Mouse (Mus musculus) gastrocnemius, adult 8-10 months (tissue): ENCODE data around the gene Iqck. TPM values are rescaled to one million over a fixed set of nuclear protein-coding genes. Genes with fewer than 3 reads are reported as not detected.
A peak's percentile ranks its signal among the peaks of the same experiment; 100 is the strongest.

Experiments
- DNase-seq, 2 experiments: peaks; one replicate each; pipeline ENCODE4 v3.0.0; 2022; ENCODE audit warnings: low spot score in 2 of 2
- total RNA-seq, 4 experiments: library from RNA; stranded (reverse); gene quantifications; 2 replicates each; pipeline ENCODE4 v1.2.4; 2022

The Iqck gene
- total RNA-seq, 4 experiments from 2014 or later, result 0.12 to 0.32 TPM; not detected in 2

DNA sequence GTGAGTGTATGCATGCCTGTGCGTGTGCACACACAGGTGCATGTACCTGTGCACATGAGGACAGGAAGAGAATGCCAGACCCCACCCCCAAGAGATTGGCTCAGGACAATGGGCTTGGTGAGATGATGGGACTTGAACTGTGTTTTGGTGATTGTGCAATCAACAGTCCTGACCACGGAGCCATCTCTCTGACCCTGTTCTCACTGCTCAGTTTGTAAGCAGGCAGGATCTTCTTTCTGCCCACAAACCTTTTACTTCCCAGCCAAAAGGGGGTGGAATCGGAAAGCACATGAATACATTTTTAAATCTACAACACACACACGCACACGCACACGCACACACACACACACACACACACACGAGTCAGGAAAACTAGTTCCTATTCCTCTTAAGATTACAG lies 56.0 kb downstream of the Iqck start:
- no peak for DNase-seq

DNA sequence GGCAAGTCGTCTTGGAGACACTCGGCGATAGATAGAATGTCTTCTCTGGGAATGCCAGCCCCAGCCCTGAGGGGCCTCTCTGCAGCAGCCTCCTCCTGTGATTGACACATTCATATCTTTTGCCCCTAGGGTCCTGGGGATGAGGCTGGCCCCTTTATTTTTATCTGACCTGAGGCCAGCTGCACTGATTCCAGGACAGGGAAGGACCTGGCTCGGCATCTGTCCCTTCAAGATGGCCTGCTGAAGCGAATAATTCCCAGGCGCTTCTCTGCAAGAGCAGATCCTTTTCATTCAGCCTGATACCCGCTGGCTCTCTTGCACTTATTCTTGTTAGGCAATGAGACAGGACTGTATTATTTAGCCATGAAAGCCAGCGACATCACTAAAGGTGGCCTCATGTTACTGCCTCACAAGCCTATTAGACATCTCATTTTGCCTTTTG lies 56.5 kb downstream of the Iqck start:
- no peak for DNase-seq

- no peak for DNase-seq
Measured at GRCm38 (mm10) chr7:118914561-118915165, 59.1 kb downstream of the Iqck start.

DNA sequence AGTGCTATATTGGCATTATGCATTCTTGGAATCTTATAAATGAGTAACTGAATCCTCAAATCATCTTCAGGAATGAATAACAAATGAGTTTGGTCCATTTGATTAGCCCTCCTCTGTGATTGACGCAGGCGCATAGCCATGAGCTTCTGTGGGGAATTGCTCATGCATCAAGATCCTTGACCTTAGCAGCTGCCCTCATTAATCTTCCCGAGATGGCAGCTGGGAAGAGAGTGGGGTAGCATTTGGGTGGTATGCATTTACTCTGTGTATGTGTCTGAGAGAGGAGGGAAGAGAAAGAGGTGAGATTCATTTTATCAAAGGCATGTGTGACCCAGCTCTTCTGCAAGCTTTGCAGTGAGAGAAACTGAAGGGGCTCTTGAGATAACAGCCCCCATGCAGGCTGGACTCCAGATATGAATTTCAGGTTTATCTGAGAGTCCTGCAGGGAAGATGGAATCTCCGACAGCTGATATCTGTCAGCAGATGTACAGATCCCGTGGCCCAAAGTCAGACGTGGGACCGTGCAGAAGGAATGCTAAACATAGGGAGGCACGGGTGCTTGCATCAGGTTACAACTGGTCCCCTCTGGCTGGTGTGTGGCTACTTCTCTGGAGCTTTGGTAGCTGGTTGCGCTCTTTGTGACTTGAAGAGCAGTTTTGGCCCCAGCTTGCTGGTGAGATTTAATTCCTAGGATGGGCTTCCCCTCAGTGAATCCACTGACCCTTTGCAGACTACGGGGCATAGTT lies 63.9 kb downstream of the Iqck start:
- no peak for DNase-seq

GRCm38 (mm10) chr7:118922441-118923202 lies 67.1 kb downstream of the Iqck start:
- no peak for DNase-seq

DNA sequence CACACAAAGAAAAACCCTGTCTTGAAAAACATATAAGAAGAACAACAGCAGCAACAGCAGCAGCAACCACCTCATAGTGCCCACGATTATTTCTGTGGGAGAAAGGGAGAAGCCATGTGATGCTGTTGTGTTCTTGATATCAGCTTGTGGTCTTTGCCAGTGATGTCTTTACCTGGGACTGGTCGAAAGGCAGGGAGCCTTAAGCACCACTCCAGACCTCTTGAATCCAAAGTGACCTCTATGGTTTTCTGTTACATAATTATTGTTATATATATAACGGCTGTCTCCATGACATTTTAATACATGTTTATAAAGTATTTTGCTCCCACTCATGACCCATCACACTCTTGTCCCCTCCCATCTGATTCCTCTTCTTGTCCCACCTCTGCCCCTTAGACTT lies 70.0 kb downstream of the Iqck start:
- no peak for DNase-seq

- peak in 1 of 2 experiments; percentile 37 for DNase-seq
Measured at GRCm38 (mm10) chr7:118926516-118927260, 71.1 kb downstream of the Iqck start.

DNA sequence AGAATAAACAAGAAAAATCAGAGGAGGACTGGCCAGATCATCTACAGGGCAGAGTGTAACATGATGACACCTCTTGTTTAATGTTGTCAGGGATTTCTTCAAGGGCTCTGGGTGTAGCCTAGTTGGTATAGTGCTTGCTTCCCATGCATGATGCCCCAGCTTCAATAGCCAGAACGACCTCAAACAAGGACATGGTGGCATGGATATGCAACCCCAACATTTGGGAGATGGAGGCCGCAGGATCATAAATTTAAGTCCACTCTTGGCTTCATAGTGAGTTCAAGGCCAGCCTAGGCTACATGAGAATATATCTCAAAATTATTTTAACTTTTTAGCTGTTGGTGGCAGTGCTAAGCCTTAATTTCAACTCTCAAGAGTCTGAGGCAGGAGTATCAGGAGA lies 71.7 kb downstream of the Iqck start:
- no peak for DNase-seq

DNA sequence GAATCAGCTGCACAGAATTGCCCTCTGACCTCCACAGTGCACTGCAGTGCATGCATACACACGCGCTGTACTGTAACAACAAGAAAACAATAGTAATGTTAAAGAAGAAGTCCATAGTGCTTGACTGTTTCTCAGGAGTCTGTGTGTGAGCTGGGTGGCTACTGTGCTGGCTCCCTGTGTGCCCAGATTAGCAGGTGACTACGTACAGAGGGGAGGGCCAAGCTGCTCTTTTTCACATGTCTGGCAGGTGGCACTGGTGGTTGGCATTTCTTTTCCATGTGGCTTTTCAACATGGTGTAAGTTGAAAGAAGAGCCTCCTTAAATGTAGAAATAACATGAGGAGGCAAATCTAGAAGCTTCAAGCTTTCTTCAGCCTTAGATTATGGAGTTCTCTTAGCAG lies 72.8 kb downstream of the Iqck start:
- peak in 1 of 2 experiments; percentile 37 for DNase-seq

DNA sequence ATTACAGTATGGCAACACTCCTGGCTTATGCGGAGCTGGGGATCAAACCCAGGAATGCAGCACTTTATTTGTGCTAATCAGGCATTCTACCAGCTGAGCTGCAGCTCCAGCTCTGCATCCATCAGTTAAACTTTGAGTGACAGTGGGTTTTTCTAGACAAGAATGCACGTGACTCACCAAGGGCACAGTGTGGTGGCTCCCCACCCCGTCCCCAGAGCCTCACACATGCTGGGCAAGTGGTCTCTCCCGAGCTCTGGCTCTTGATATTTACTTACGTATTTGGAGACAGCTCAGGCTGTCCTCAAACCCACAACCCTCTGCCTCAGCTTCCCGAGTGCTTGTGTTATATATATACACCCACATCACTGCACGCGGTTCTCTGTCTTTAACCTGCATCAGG lies 73.4 kb downstream of the Iqck start:
- DNase-seq, result no peak

DNA sequence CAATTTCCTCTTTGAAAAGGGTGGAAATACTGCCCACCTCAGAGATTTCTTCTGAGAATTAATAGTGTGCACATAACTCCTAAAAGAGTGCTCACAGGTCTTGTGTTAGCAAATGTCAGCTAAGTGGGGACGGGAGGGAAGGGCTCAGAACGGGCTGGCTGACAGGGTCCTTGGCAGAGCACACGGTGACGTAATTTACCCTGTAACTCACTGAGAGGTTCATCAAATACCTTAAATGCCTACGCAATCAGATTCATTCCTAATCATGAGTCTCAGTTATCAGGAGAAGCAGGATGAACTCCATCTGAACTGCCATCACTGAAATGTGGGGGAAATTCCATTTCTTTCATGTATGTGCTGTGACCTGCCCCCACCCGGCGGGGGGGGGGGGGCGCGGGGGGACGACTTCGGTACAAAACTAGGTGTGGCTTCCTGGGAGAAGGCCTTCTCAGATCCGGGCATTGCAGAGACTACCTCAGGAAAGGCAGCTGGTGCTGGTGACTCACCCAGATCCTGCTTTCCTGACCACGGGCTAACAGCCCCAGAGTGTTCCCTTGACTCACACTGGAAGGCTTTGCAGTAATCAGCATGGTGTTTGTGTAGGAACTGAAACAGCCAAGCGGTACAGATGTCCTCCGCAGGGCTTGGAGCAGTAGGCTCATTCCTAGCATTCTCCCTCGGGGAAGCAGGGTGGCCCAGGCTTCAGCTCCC lies 74.2 kb downstream of the Iqck start:
- DNase-seq, result peak; percentile 41 to 46

- DNase-seq, result no peak
Measured at GRCm38 (mm10) chr7:118931502-118932395, 76.2 kb downstream of the Iqck start.

- DNase-seq, result peak; percentile 48 to 51
Measured at GRCm38 (mm10) chr7:118935306-118935705, 79.8 kb downstream of the Iqck start.

GRCm38 (mm10) chr7:118936844-118937243 lies 81.3 kb downstream of the Iqck start:
- DNase-seq, result no peak

DNA sequence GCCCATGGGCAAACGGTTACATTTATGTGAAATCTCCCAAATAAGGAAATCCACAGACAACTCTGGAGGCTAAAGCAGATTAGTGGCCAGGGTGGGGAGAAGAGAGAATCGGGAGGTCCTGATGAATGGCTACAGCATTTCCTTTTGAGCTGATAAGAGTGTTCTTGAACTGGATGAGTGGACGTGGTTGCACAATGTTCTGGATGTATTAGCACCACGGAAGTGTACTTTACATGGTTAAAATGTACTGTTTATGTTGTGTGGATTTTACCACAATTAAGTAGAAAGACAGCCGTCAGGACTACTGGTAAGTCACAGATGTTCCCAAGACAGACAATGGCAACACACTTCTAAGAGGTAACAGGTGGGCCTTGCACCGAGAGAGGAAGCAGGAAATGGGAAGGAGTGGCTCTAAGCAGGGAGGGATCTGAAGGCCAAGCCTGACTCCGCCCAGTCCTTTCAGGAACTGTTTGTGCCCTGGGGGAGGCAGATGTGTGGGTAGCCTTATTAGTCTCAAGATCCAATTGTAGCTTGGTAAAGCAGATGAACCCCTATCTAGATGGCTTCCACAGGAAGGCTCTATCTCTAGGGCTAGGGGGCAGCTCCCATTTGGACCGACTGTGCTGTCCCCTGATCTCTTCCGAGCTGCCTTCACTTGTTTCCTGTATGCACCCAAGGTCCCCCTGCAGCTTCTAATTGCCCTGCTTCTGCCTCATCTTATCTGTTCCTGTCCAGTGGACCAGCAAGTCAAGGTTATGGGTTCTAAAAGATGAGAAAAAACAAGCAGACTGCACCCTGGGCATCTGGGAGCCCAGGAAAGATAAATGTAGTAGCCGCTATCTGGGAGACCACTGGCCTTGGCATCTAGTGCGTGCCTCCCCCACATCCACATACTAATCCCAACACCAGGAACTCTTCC lies 82.2 kb downstream of the Iqck start:
- DNase-seq, result no peak

DNA sequence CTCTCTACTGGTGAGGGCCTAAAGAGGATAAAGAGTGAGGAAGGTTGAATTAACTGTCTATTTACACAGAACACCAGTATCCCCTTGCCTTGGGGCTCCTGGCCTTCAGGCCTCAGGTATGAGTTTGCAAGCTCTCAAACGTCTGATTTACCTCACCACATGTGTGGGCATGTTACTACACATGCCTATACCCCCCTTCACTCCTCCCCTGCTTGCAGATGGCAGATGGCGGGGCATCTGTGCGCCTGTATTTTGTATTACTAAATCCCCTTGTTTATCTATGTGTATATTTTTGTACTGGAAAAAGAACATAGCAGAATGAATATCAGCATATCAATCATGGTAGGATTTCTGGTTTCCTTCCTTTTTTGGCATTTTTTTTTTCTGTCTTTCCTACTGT lies 86.7 kb downstream of the Iqck start:
- DNase-seq, result no peak

DNA sequence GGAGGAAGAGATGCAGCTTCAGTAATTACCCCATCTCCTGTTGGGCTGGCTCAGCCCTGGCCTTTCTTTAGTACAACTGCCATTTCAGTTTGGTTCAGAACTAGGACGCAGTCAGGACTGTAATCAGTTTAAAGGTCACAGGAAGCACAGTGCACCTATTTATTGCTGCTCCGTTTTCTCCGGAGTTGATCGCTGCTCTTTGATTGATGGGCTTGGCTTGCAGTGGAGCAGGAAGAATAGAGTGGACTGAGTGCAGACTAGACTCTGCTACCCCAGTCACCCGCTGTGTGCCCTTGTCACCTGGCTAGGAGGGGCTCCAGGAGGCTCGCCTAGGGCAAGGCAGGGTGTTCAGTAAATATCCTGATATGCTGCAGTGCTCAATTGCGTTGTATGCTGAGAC lies 87.6 kb downstream of the Iqck start:
- DNase-seq, result no peak

GRCm38 (mm10) chr7:118944884-118945283 lies 89.3 kb downstream of the Iqck start:
- DNase-seq, result no peak

- no peak for DNase-seq
Measured at GRCm38 (mm10) chr7:118947241-118947640, 91.7 kb downstream of the Iqck start.
